Mouse (Mus musculus): Measurements from ENCODE around the gene Abhd17b.
"Not testable (repeated sequence)": the region's sequence is repeated elsewhere in the genome, so short reads cannot be mapped to it uniquely, and the experiment has no call there.

Abhd17b gene

GRCm38 (mm10) chr19:21653172-21653981, at the start of gene Abhd17b:
Gene Abhd17b (plus strand): TSS chr19:21653185.
- peak; percentile 62 for DNase-seq

GRCm38 (mm10) chr19:21603836-21604235, 49.1 kb upstream of the Abhd17b start:
- no peak for DNase-seq

GRCm38 (mm10) chr19:21605294-21605693, 47.7 kb upstream of the Abhd17b start:
- no peak for DNase-seq

- no peak for DNase-seq
These were observed 42.7 kb upstream of the Abhd17b start for GRCm38 (mm10) chr19:21610240-21610639.

GRCm38 (mm10) chr19:21611297-21611696, 41.7 kb upstream of the Abhd17b start:
- DNase-seq = no peak

GRCm38 (mm10) chr19:21611725-21612575, 41.0 kb upstream of the Abhd17b start:
- no peak for DNase-seq

GRCm38 (mm10) chr19:21615801-21616200, 37.2 kb upstream of the Abhd17b start:
- DNase-seq = no peak

- no peak for DNase-seq
These were observed 29.4 kb upstream of the Abhd17b start for GRCm38 (mm10) chr19:21623410-21624147.

- no peak for DNase-seq
These were observed 28.8 kb upstream of the Abhd17b start for GRCm38 (mm10) chr19:21624148-21624535.

GRCm38 (mm10) chr19:21626271-21626988, 26.6 kb upstream of the Abhd17b start:
- DNase-seq = no peak

GRCm38 (mm10) chr19:21628440-21628839, 24.5 kb upstream of the Abhd17b start:
- DNase-seq = not testable (repeated sequence)

GRCm38 (mm10) chr19:21629030-21629429, 24.0 kb upstream of the Abhd17b start:
- DNase-seq = no peak

GRCm38 (mm10) chr19:21629501-21629900, 23.5 kb upstream of the Abhd17b start:
- DNase-seq = no peak

- no peak for DNase-seq
These were observed 22.2 kb upstream of the Abhd17b start for GRCm38 (mm10) chr19:21630656-21631331.

GRCm38 (mm10) chr19:21635406-21635805, 17.6 kb upstream of the Abhd17b start:
- no peak for DNase-seq

- DNase-seq = no peak
These were observed 16.1 kb upstream of the Abhd17b start for GRCm38 (mm10) chr19:21636907-21637306.

GRCm38 (mm10) chr19:21637672-21638071, 15.3 kb upstream of the Abhd17b start:
- no peak for DNase-seq

- DNase-seq = no peak
These were observed 9.1 kb upstream of the Abhd17b start for GRCm38 (mm10) chr19:21643935-21644334.

GRCm38 (mm10) chr19:21645301-21645700, 7.7 kb upstream of the Abhd17b start:
- DNase-seq = no peak

GRCm38 (mm10) chr19:21646142-21646541, 6.8 kb upstream of the Abhd17b start:
- no peak for DNase-seq

- no peak for DNase-seq
These were observed 1.3 kb upstream of the Abhd17b start for GRCm38 (mm10) chr19:21651664-21652063.

Measured in lung, postnatal 14 days (tissue).